Mouse (Mus musculus): ENCODE measurements around the gene Noa1. TPM values are rescaled to one million over a fixed set of nuclear protein-coding genes. Genes with fewer than 3 reads are reported as not detected.

The Noa1 gene
- polyA plus RNA-seq, 1 experiment from 2014 or later: 26.7 TPM

DNA sequence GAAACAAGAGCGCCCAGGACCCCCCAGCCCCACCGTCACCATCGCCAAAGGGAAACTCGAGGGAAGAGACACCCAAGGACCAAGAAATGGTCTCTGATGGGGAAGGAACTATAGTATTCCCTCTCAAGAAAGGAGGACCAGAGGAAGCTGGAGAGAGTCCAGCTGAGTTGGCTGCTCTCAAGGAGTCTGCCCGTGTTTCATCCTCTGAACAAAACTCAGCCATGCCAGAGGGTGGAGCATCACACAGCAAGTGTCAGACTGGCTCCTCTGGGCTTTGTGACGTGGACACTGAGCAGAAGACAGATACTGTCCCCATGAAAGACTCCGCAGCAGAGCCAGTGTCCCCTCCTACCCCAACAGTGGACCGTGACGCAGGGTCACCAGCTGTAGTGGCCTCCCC lies 27.6 kb downstream of the Noa1 start:
- H3K4me2 ChIP-seq (replicated peaks): no peak overlapping the region
- 93% methylated on average over 9 of the region's 9 CpGs for WGBS
- H3K36me3 ChIP-seq: peaks cover 88% of the 10 kb centered on the region
- no peak overlapping the region for H3K27ac ChIP-seq
- no peak overlapping the region for H3K9ac ChIP-seq
- no peak for ATAC-seq (ENCODE audit: low FRiP score, low read depth)
- no peak overlapping the region for H3K4me3 ChIP-seq
- H3K9me3 ChIP-seq: no peaks in the 10 kb centered on the region
- H3K4me1 ChIP-seq: no peaks in the 10 kb centered on the region
- no peaks in the 10 kb centered on the region for H3K27me3 ChIP-seq

DNA sequence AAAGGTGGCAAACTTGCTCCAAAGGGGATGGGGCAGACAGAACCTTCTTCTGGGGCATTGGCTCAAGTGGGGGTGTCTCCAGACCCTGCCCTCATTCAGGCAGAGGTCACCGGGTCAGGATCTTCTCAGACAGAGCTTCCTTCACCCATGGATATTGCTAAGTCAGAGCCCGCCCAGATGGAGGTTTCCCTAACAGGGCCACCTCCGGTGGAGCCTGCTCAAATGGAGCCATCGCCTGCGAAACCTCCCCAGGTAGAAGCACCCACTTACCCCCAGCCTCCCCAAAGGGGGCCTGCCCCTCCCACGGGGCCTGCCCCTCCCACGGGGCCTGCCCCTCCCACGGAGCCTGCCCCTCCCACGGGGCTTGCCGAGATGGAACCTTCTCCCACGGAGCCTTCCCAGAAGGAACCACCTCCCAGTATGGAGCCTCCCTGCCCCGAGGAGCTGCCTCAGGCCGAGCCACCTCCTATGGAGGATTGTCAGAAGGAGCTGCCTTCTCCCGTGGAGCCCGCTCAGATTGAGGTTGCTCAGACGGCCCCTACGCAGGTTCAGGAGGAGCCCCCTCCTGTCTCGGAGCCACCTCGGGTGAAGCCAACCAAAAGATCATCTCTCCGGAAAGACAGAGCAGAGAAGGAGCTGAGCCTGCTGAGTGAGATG lies 28.2 kb downstream of the Noa1 start:
- Histone ChIP-seq H3K9ac (no peak overlapping the region), H3K9me3 (no peaks in the 10 kb centered on the region), H3K27me3 (no peaks in the 10 kb centered on the region), H3K4me3 (no peak overlapping the region), H3K27ac (no peak overlapping the region), H3K4me2 (replicated peaks) (no peak overlapping the region), H3K36me3 (peaks cover 88% of the 10 kb centered on the region), H3K4me1 (no peaks in the 10 kb centered on the region)
- no peak for ATAC-seq (ENCODE audit: low FRiP score, low read depth)
- WGBS: 88% methylated on average over 20 of the region's 20 CpGs

GRCm38 (mm10) chr5:77277204-77277603 lies 32.7 kb downstream of the Noa1 start:
- Histone ChIP-seq H3K4me1 (no peaks in the 10 kb centered on the region), H3K36me3 (peaks cover 99% of the 10 kb centered on the region), H3K4me3 (no peak overlapping the region), H3K27ac (no peak overlapping the region), H3K9ac (no peak overlapping the region), H3K9me3 (no peaks in the 10 kb centered on the region), H3K4me2 (replicated peaks) (no peak overlapping the region), H3K27me3 (no peaks in the 10 kb centered on the region)
- 96% methylated on average over 6 of the region's 6 CpGs for WGBS
- ATAC-seq (ENCODE audit: low FRiP score, low read depth): no peak

- Histone ChIP-seq H3K4me1 (0 out of 2 replicates have a peak, but pooled peaks cover under 1% of the 10 kb centered on the region), H3K27ac (no peak overlapping the region), H3K9me3 (no peaks in the 10 kb centered on the region), H3K9ac (no peak overlapping the region), H3K4me2 (replicated peaks) (no peak overlapping the region), H3K4me3 (no peak overlapping the region), H3K36me3 (peaks cover 98% of the 10 kb centered on the region), H3K27me3 (no peaks in the 10 kb centered on the region)
- ATAC-seq (ENCODE audit: low FRiP score, low read depth): no peak
- WGBS: 87% methylated on average over 5 of the region's 5 CpGs
Measured at GRCm38 (mm10) chr5:77275950-77276349, 33.9 kb downstream of the Noa1 start.

DNA sequence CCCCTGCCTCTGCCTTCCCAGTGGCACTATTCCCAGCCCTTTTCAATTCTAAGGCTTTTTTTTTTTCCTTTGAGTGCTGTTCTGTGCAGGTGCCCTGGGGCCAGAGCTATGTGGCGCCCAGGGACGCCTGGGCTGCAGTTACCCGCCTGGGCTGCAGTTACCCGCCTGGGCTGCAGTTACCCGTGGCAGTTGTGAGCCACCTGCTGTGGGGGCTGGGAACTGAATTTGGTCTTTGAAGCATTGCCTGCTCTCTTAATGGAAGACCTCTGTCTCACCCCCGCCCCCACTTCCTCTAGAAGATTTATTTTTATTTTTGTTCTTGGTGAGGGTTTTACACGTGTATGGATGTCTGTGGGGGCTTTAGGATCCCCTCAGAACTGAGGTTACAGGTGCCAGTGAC lies 36.7 kb downstream of the Noa1 start:
- no peaks in the 10 kb centered on the region for H3K9me3 ChIP-seq
- 72% methylated on average over 7 of the region's 7 CpGs for WGBS
- H3K27ac ChIP-seq: no peak overlapping the region
- no peaks in the 10 kb centered on the region for H3K27me3 ChIP-seq
- peaks cover 98% of the 10 kb centered on the region for H3K36me3 ChIP-seq
- no peak for ATAC-seq (ENCODE audit: low FRiP score, low read depth)
- H3K4me1 ChIP-seq: peaks cover 21% of the 10 kb centered on the region
- no peak overlapping the region for H3K4me2 ChIP-seq (replicated peaks)
- H3K4me3 ChIP-seq: no peak overlapping the region
- no peak overlapping the region for H3K9ac ChIP-seq

DNA sequence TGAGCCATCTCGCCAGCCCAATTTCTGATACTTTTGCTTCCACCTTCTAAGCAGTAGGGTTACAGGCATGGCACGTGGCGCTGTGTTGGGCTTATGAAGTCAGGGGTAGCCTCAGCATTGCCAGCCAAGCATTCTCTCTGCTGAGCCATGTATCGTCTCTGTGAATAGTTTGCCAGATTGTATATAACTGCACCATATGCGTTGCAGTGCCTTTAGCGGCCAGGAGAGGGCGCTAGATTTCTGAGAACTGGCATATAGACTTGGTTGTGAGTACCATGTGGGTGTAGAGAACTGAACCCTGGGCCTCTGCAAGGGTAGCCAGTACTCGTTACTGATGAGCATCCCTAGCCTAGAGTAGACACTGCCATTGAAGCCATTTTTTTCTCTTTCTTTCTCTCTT lies 40.5 kb downstream of the Noa1 start:
- Histone ChIP-seq H3K27ac (no peak overlapping the region), H3K4me2 (replicated peaks) (no peak overlapping the region), H3K4me3 (no peak overlapping the region), H3K4me1 (peaks cover 30% of the 10 kb centered on the region), H3K9me3 (no peaks in the 10 kb centered on the region), H3K27me3 (no peaks in the 10 kb centered on the region), H3K36me3 (peaks cover 63% of the 10 kb centered on the region), H3K9ac (no peak overlapping the region)
- 77% methylated on average over 8 of the region's 8 CpGs for WGBS
- ATAC-seq (ENCODE audit: low FRiP score, low read depth): no peak

GRCm38 (mm10) chr5:77267957-77268624 lies 41.8 kb downstream of the Noa1 start:
- peak overlapping the region; percentile 96; the same call in 1 of the 2 replicates for H3K4me3 ChIP-seq
- H3K9me3 ChIP-seq: no peaks in the 10 kb centered on the region
- WGBS: 95% methylated on average over 30 of the region's 30 CpGs
- peaks cover 50% of the 10 kb centered on the region for H3K36me3 ChIP-seq
- peak overlapping the region; percentile 67 for H3K4me2 ChIP-seq (replicated peaks)
- H3K27ac ChIP-seq: no peak overlapping the region
- peaks cover 30% of the 10 kb centered on the region for H3K4me1 ChIP-seq
- no peaks in the 10 kb centered on the region for H3K27me3 ChIP-seq
- no peak overlapping the region for H3K9ac ChIP-seq
- no peak for ATAC-seq (ENCODE audit: low FRiP score, low read depth)

- Histone ChIP-seq H3K9ac (peak overlapping the region; percentile 97), H3K4me3 (peak overlapping the region; percentile 96), H3K4me1 (peaks cover 30% of the 10 kb centered on the region), H3K36me3 (peaks cover 44% of the 10 kb centered on the region), H3K27me3 (no peaks in the 10 kb centered on the region), H3K4me2 (replicated peaks) (peak overlapping the region; percentile 67), H3K9me3 (no peaks in the 10 kb centered on the region), H3K27ac (no peak overlapping the region)
- ATAC-seq (ENCODE audit: low FRiP score, low read depth): no peak
- WGBS: 63% methylated on average over 4 of the region's 4 CpGs
Measured at GRCm38 (mm10) chr5:77267441-77267840, 42.4 kb downstream of the Noa1 start.

DNA sequence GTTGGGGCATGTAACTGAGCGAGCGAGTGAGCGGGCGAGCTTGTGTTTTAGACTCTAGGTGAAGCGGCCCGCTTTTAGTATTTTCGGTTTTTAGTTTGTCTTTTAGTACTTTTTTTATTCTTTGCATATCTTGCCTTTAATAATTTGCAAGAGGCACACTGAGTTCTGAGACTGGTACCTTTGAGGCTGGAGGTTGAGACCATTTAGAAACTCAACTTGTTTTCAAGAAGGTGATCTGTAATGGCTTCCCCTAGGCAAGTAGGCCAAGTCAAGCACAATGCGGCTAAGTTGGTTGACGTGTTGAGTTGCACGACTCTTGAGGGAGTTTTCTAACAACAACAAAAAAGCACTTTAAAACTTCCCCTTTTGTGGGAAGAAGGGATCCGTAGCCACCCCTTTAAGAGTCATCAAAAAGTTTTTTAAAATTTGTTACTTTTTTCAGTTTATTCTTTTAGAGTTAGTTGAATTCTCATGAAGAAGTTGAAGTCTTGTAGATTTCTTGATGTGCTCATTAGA lies 42.9 kb downstream of the Noa1 start:
- H3K4me3 ChIP-seq: peak overlapping the region; percentile 96
- H3K27ac ChIP-seq: peak overlapping the region; percentile 98
- ATAC-seq (ENCODE audit: low FRiP score, low read depth): no peak
- peaks cover 30% of the 10 kb centered on the region for H3K4me1 ChIP-seq
- no peaks in the 10 kb centered on the region for H3K9me3 ChIP-seq
- 2% methylated on average over 11 of the region's 11 CpGs for WGBS
- H3K4me2 ChIP-seq (replicated peaks): peak overlapping the region; percentile 67
- H3K9ac ChIP-seq: peak overlapping the region; percentile 97
- H3K36me3 ChIP-seq: peaks cover 39% of the 10 kb centered on the region
- H3K27me3 ChIP-seq: no peaks in the 10 kb centered on the region

GRCm38 (mm10) chr5:77266066-77266885 lies 43.6 kb downstream of the Noa1 start:
- under 1% methylated on average over 78 of the region's 87 CpGs for WGBS
- H3K27ac ChIP-seq: peak overlapping the region; percentile 98
- H3K9ac ChIP-seq: peak overlapping the region; percentile 97
- peaks cover 30% of the 10 kb centered on the region for H3K4me1 ChIP-seq
- H3K4me2 ChIP-seq (replicated peaks): peak overlapping the region; percentile 67
- no peaks in the 10 kb centered on the region for H3K9me3 ChIP-seq
- peak; percentile 66 for ATAC-seq (ENCODE audit: low FRiP score, low read depth)
- H3K27me3 ChIP-seq: no peaks in the 10 kb centered on the region
- peak overlapping the region; percentile 96 for H3K4me3 ChIP-seq
- peaks cover 32% of the 10 kb centered on the region for H3K36me3 ChIP-seq

DNA sequence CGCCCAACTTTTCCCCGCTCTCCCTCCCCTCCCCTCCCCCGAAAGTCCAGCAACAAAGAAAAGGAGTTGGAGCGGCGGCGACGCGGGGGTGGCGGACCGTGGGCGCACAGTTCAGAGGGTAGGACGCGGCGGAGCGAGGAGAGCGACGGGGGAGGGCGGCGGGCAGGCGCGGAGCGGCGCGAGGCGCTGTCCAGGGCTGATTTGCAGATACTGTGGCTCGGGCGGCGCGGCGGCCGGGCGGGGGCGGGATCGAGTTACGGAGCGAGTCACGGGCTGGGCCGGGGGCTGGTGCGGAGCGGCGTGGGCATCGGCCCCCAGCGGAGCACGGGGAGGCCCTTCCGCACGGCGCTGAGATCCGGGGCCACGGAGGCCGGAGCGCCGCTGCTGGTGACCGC lies 44.2 kb downstream of the Noa1 start:
- Histone ChIP-seq H3K4me3 (peak overlapping the region; percentile 96), H3K4me1 (peaks cover 28% of the 10 kb centered on the region), H3K9me3 (no peaks in the 10 kb centered on the region), H3K9ac (peak overlapping the region; percentile 97), H3K27ac (peak overlapping the region; percentile 98), H3K4me2 (replicated peaks) (peak overlapping the region; percentile 67), H3K27me3 (no peaks in the 10 kb centered on the region), H3K36me3 (peaks cover 26% of the 10 kb centered on the region)
- ATAC-seq (ENCODE audit: low FRiP score, low read depth): peak; percentile 86
- WGBS: under 1% methylated on average over 50 of the region's 53 CpGs

Measured in limb, embryonic 13.5 days (tissue).